Mouse (Mus musculus) heart, embryonic 15.5 days (tissue): ENCODE data around the gene Arl2. TPM values are rescaled to one million over a fixed set of nuclear protein-coding genes. Genes with fewer than 3 reads are reported as not detected.

Experiments used
- ATAC-seq: fragments of 200-750 bp; cut with Nextera tagmentation; replicated peaks from 2 replicates; pipeline ENCODE4 v1.8.0; 2017; ENCODE audit warnings: low read depth, moderate TSS enrichment; ENCODE audit not compliant: insufficient number of reproducible peaks, insufficient read depth, low FRiP score
- H3K27ac ChIP-seq: fragments of 300-500 bp; sonication (generic); 2 replicates; pipeline ENCODE4 v1.5.1; 2015; ENCODE audit warnings: mild to moderate bottlenecking, inconsistent platforms
- H3K27me3 ChIP-seq: fragments of 300-500 bp; sonication (generic); 2 replicates; pipeline ENCODE4 v1.6.1; 2015; ENCODE audit warnings: inconsistent platforms
- H3K36me3 ChIP-seq: fragments of 300-500 bp; sonication (generic); 2 replicates; pipeline ENCODE4 v1.6.1; 2015; ENCODE audit warnings: mild to moderate bottlenecking, inconsistent platforms
- H3K4me1 ChIP-seq: fragments of 300-500 bp; sonication (generic); replicated peaks from 2 replicates; pipeline ENCODE4 v1.6.1; 2015; ENCODE audit warnings: inconsistent platforms
- H3K4me2 ChIP-seq: fragments of 300-500 bp; sonication (generic); 2 replicates; pipeline ENCODE4 v1.6.1; 2015; ENCODE audit warnings: inconsistent platforms, mild to moderate bottlenecking, moderate library complexity
- H3K4me3 ChIP-seq: fragments of 300-500 bp; sonication (generic); 2 replicates; pipeline ENCODE4 v1.5.1; 2015; ENCODE audit warnings: mild to moderate bottlenecking, inconsistent platforms
- H3K9ac ChIP-seq: fragments of 300-500 bp; sonication (generic); 2 replicates; pipeline ENCODE4 v1.6.1; 2015; ENCODE audit warnings: mild to moderate bottlenecking, inconsistent platforms
- H3K9me3 ChIP-seq: fragments of 300-500 bp; sonication (generic); replicated peaks from 2 replicates; pipeline ENCODE4 v1.6.1; 2016; ENCODE audit warnings: inconsistent platforms
- WGBS: fragments of 180-500 bp; shearing (Covaris S2); methylation state at CpG from one replicate; pipeline ENCODE4 v1.1.7; 2015; ENCODE audit warnings: mixed read lengths; 5-methylcytosine and 5-hydroxymethylcytosine counted together
- polyA plus RNA-seq: library from polyadenylated mRNA; unstranded; fragments of >200 nt; fragmentation: Nextera tagmentation; extraction: Ambion mirVana; gene quantifications from 2 replicates; pipeline ENCODE4 v1.2.1, GENCODE M21; 2015

Gene Arl2
- 74.7 and 81.8 TPM in 2 replicates for polyA plus RNA-seq

GRCm38 (mm10) chr19:6141394-6141749 is at the start of gene Arl2:
Gene Arl2, minus strand, starts transcription at chr19:6141548.
- H3K36me3 ChIP-seq, result 0 out of 2 replicates have a peak, but pooled peaks cover 4% of the 10 kb centered on the region
- peak within 1 kb of the TSS; percentile 84 for H3K9ac ChIP-seq
- no peaks in the 10 kb centered on the region for H3K27me3 ChIP-seq
- peaks cover 12% of the 10 kb centered on the region for H3K4me1 ChIP-seq
- WGBS, result under 1% methylated on average over 15 of the region's 15 CpGs
- ATAC-seq, result peak; percentile 68
- H3K27ac ChIP-seq, result peak within 1 kb of the TSS; percentile 93
- no peaks in the 10 kb centered on the region for H3K9me3 ChIP-seq
- peak within 1 kb of the TSS; percentile 70 for H3K4me3 ChIP-seq
- peak within 1 kb of the TSS; percentile 94 for H3K4me2 ChIP-seq

- no peak for ATAC-seq
Observed at GRCm38 (mm10) chr19:6184131-6184530, 42.8 kb upstream of the Arl2 start, which contains the start of gene Majin. Gene Majin, plus strand, starts transcription at chr19:6184388.

GRCm38 (mm10) chr19:6182534-6182933 is 41.2 kb upstream of the Arl2 start:
- 19% methylated on average over 3 of the region's 3 CpGs for WGBS
- Histone ChIP-seq H3K27me3 (peaks cover 9% of the 10 kb centered on the region; the same call in 1 of the 2 replicates), H3K9me3 (no peaks in the 10 kb centered on the region), H3K27ac (no peak overlapping the region), H3K4me2 (no peak overlapping the region), H3K9ac (no peak overlapping the region), H3K4me1 (no peaks in the 10 kb centered on the region), H3K4me3 (no peak overlapping the region), H3K36me3 (no peaks in the 10 kb centered on the region)
- ATAC-seq, result no peak

More at GRCm38 (mm10) chr19:6184131-6184530, 42.8 kb upstream of the Arl2 start, which contains the start of gene Majin:
- Histone ChIP-seq H3K9ac (no peak within 1 kb of the TSS), H3K9me3 (no peaks in the 10 kb centered on the region), H3K27ac (no peak within 1 kb of the TSS), H3K27me3 (peaks cover 9% of the 10 kb centered on the region; the same call in 1 of the 2 replicates), H3K36me3 (no peaks in the 10 kb centered on the region), H3K4me2 (no peak within 1 kb of the TSS), H3K4me3 (no peak within 1 kb of the TSS), H3K4me1 (no peaks in the 10 kb centered on the region)
- 76% methylated on average over 23 of the region's 23 CpGs for WGBS

GRCm38 (mm10) chr19:6181629-6182028 is 40.3 kb upstream of the Arl2 start:
- Histone ChIP-seq H3K27ac (no peak overlapping the region), H3K4me2 (no peak overlapping the region), H3K36me3 (no peaks in the 10 kb centered on the region), H3K27me3 (peaks cover 9% of the 10 kb centered on the region; the same call in 1 of the 2 replicates), H3K9ac (no peak overlapping the region), H3K4me1 (no peaks in the 10 kb centered on the region), H3K9me3 (no peaks in the 10 kb centered on the region), H3K4me3 (no peak overlapping the region)
- ATAC-seq, result no peak
- 13% methylated on average over 5 of the region's 5 CpGs for WGBS

GRCm38 (mm10) chr19:6178775-6179174 is 37.4 kb upstream of the Arl2 start:
- Histone ChIP-seq H3K4me1 (no peaks in the 10 kb centered on the region), H3K27ac (no peak overlapping the region), H3K4me2 (no peak overlapping the region), H3K36me3 (no peaks in the 10 kb centered on the region), H3K9ac (no peak overlapping the region), H3K9me3 (no peaks in the 10 kb centered on the region), H3K4me3 (no peak overlapping the region), H3K27me3 (peaks cover 9% of the 10 kb centered on the region; the same call in 1 of the 2 replicates)
- no peak for ATAC-seq
- WGBS, result 82% methylated on average over 6 of the region's 6 CpGs

- H3K27ac ChIP-seq, result no peak overlapping the region
- no peaks in the 10 kb centered on the region for H3K9me3 ChIP-seq
- H3K4me2 ChIP-seq, result no peak overlapping the region
- H3K36me3 ChIP-seq, result no peaks in the 10 kb centered on the region
- WGBS, result 25% methylated on average over 5 of the region's 5 CpGs
- no peaks in the 10 kb centered on the region for H3K4me1 ChIP-seq
- H3K4me3 ChIP-seq, result no peak overlapping the region
- no peak for ATAC-seq
- H3K27me3 ChIP-seq, result no peaks in the 10 kb centered on the region
- no peak overlapping the region for H3K9ac ChIP-seq
Observed at GRCm38 (mm10) chr19:6174771-6175170, 33.4 kb upstream of the Arl2 start.

GRCm38 (mm10) chr19:6171215-6171614 is 29.9 kb upstream of the Arl2 start:
- WGBS, result 74% methylated on average over 8 of the region's 8 CpGs
- H3K4me3 ChIP-seq, result no peak overlapping the region
- no peaks in the 10 kb centered on the region for H3K4me1 ChIP-seq
- no peaks in the 10 kb centered on the region for H3K27me3 ChIP-seq
- no peak overlapping the region for H3K9ac ChIP-seq
- H3K4me2 ChIP-seq, result no peak overlapping the region
- H3K9me3 ChIP-seq, result no peaks in the 10 kb centered on the region
- ATAC-seq, result no peak
- H3K27ac ChIP-seq, result no peak overlapping the region
- no peaks in the 10 kb centered on the region for H3K36me3 ChIP-seq

- ATAC-seq, result no peak
- WGBS, result 63% methylated on average over 4 of the region's 4 CpGs
- H3K4me3 ChIP-seq, result no peak overlapping the region
- no peaks in the 10 kb centered on the region for H3K9me3 ChIP-seq
- H3K27me3 ChIP-seq, result no peaks in the 10 kb centered on the region
- H3K4me1 ChIP-seq, result no peaks in the 10 kb centered on the region
- H3K4me2 ChIP-seq, result no peak overlapping the region
- H3K36me3 ChIP-seq, result no peaks in the 10 kb centered on the region
- no peak overlapping the region for H3K27ac ChIP-seq
- H3K9ac ChIP-seq, result no peak overlapping the region
Observed at GRCm38 (mm10) chr19:6166750-6167149, 25.4 kb upstream of the Arl2 start.

- H3K27ac ChIP-seq, result no peak overlapping the region
- no peak overlapping the region for H3K4me3 ChIP-seq
- H3K9ac ChIP-seq, result no peak overlapping the region
- H3K36me3 ChIP-seq, result no peaks in the 10 kb centered on the region
- ATAC-seq, result no peak
- WGBS, result 57% methylated on average over 10 of the region's 10 CpGs
- no peaks in the 10 kb centered on the region for H3K9me3 ChIP-seq
- H3K27me3 ChIP-seq, result no peaks in the 10 kb centered on the region
- no peaks in the 10 kb centered on the region for H3K4me1 ChIP-seq
- H3K4me2 ChIP-seq, result no peak overlapping the region
Observed at GRCm38 (mm10) chr19:6163872-6164547, 22.7 kb upstream of the Arl2 start.

- Histone ChIP-seq H3K4me3 (no peak overlapping the region), H3K9me3 (no peaks in the 10 kb centered on the region), H3K27me3 (0 out of 2 replicates have a peak, but pooled peaks cover 3% of the 10 kb centered on the region), H3K9ac (no peak overlapping the region), H3K4me2 (no peak overlapping the region), H3K4me1 (no peaks in the 10 kb centered on the region), H3K27ac (no peak overlapping the region), H3K36me3 (no peaks in the 10 kb centered on the region)
- 59% methylated on average over 6 of the region's 6 CpGs for WGBS
- ATAC-seq, result no peak
Observed at GRCm38 (mm10) chr19:6157220-6157619, 15.9 kb upstream of the Arl2 start.

GRCm38 (mm10) chr19:6156372-6156771 is 15.0 kb upstream of the Arl2 start:
- Histone ChIP-seq H3K4me3 (no peak overlapping the region), H3K4me2 (no peak overlapping the region), H3K9me3 (no peaks in the 10 kb centered on the region), H3K27me3 (0 out of 2 replicates have a peak, but pooled peaks cover 3% of the 10 kb centered on the region), H3K4me1 (no peaks in the 10 kb centered on the region), H3K27ac (no peak overlapping the region), H3K9ac (no peak overlapping the region), H3K36me3 (no peaks in the 10 kb centered on the region)
- ATAC-seq, result no peak
- WGBS, result 63% methylated on average over 8 of the region's 8 CpGs

GRCm38 (mm10) chr19:6155174-6155573 is 13.8 kb upstream of the Arl2 start:
- ATAC-seq, result no peak
- Histone ChIP-seq H3K4me3 (no peak overlapping the region), H3K4me1 (no peaks in the 10 kb centered on the region), H3K36me3 (no peaks in the 10 kb centered on the region), H3K9me3 (no peaks in the 10 kb centered on the region), H3K4me2 (no peak overlapping the region), H3K27me3 (0 out of 2 replicates have a peak, but pooled peaks cover 3% of the 10 kb centered on the region), H3K9ac (no peak overlapping the region), H3K27ac (no peak overlapping the region)
- 77% methylated on average over 9 of the region's 9 CpGs for WGBS
